Mouse (Mus musculus): ENCODE results near the gene Rcn1. TPM values are rescaled to one million over a fixed set of nuclear protein-coding genes. Genes with fewer than 3 reads are reported as not detected.

Rcn1 gene
- polyA plus RNA-seq, 1 experiment from 2014 or later: 127 TPM

DNA sequence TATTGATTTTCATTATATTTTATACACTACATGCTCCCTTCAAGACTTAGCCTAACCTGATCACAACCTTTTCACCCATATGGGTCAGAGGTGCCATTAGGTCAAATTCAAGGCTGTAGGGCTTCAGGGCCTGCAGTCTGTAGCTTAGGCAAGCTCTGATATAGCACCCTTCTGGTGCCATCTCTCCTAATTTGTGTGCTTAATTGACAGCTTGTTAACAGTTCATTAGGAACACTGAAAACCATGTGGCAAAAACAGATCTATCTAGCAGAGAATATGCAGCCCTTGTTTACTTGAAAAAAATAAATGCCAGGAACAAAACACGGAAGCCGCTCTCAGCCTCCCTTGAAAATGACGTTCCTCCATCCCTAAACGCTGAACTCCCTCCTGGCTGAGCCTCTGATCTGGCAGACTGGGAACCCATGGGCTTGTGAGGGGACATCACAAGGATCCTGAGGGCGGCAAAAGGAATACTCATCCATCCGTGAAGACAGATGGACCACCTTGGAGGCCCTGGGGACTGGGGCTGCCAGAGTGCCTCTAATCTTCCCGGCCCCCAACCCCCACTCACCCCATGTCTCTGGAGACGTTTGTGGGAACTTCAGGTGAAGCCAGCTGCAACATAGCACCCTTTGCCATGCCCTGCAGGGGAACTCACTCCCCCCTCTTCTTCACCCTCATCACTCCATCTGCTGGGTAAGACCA, 61.8 kb downstream of the Rcn1 start:
- no peaks in the 10 kb centered on the region for H3K36me3 ChIP-seq (ENCODE audit: control insufficient read depth, insufficient read depth, low read length)
- no peak overlapping the region for H3K4me3 ChIP-seq (ENCODE audit: control insufficient read depth in 1 of 2, insufficient read depth in 1 of 2, low read depth in 1 of 2, low read length in 2 of 2)
- H3K27me3 ChIP-seq (ENCODE audit: control insufficient read depth, insufficient read depth, low read length): no peaks in the 10 kb centered on the region
- no peak overlapping the region for H3K4me2 ChIP-seq (ENCODE audit: low read length)
- H3K9me3 ChIP-seq (ENCODE audit: control insufficient read depth, low read length): no peaks in the 10 kb centered on the region
- peaks cover 0 to 4% of the 10 kb centered on the region in 2 experiments; a peak in 1 of 4 replicates for H3K4me1 ChIP-seq (ENCODE audit: control insufficient read depth in 2 of 2, insufficient read depth in 2 of 2, low read length in 2 of 2)
- no peak for ATAC-seq (ENCODE audit: insufficient number of reproducible peaks, insufficient read depth, low FRiP score, low read depth)
- H3K27ac ChIP-seq (replicated peaks in 1 of 2; ENCODE audit: control insufficient read depth in 1 of 2, insufficient read depth in 1 of 2, low read depth in 2 of 2, low read length in 2 of 2): no peak overlapping the region
- H3K9ac ChIP-seq (ENCODE audit: low read length): no peak overlapping the region
- 42% methylated on average over 8 of the region's 8 CpGs for WGBS

DNA sequence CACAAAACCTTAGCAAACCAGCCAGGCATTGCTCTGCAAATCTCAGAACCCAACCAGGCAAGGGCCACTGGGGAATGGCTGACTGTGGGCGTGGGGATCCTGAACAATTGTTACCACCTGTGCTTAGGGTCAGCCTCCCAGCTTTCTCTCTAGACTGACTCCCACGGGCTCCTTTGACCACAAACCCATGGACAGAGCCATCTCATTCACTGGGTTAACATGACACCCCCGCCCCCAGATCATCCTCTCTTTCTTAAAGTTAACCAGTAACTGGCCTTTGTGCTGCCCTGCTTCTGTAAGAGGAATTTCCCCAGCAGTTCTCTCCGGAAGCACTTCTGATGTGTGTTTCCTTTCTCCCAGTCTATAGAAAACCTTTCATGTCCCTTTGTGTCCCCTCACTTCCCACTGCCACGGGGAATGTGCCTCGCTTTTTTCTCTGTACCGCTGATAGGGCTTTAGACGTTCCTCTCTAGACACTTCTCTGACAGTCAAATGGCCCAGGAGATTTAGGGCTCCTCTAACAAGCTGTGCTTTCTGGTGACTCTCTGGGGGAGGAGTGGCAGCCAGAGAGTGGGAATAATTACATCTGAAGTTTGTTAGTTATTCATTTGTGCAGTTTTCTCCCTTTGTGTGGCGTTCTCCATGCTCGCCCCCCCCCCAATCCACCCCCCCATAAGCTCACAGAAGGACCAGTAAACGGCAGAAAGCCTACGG, 62.6 kb downstream of the Rcn1 start:
- peaks cover 0 to 4% of the 10 kb centered on the region in 2 experiments; a peak in 1 of 4 replicates for H3K4me1 ChIP-seq (ENCODE audit: control insufficient read depth in 2 of 2, insufficient read depth in 2 of 2, low read length in 2 of 2)
- H3K4me2 ChIP-seq (ENCODE audit: low read length): no peak overlapping the region
- no peak overlapping the region for H3K9ac ChIP-seq (ENCODE audit: low read length)
- no peaks in the 10 kb centered on the region for H3K9me3 ChIP-seq (ENCODE audit: control insufficient read depth, low read length)
- no peak overlapping the region for H3K4me3 ChIP-seq (ENCODE audit: control insufficient read depth in 1 of 2, insufficient read depth in 1 of 2, low read depth in 1 of 2, low read length in 2 of 2)
- H3K27me3 ChIP-seq (ENCODE audit: control insufficient read depth, insufficient read depth, low read length): no peaks in the 10 kb centered on the region
- ATAC-seq (ENCODE audit: insufficient number of reproducible peaks, insufficient read depth, low FRiP score, low read depth): 0 out of 2 replicates have a peak, but pooled peaks have one; percentile 10
- H3K36me3 ChIP-seq (ENCODE audit: control insufficient read depth, insufficient read depth, low read length): no peaks in the 10 kb centered on the region
- 38% methylated on average over 12 of the region's 12 CpGs for WGBS
- H3K27ac ChIP-seq (replicated peaks in 1 of 2; ENCODE audit: control insufficient read depth in 1 of 2, insufficient read depth in 1 of 2, low read depth in 2 of 2, low read length in 2 of 2): no peak overlapping the region

Other genes starting within 250 kb of the Rcn1 start
- gene Them7, start 175.0 kb downstream of the Rcn1 start, polyA plus RNA-seq (2014; fragmentation: Nextera tagmentation; extraction: Ambion mirVana): 0.67 and 1.1 TPM in 2 replicates

Data from heart, embryonic 14.5 days (tissue).